Mouse (Mus musculus): ENCODE measurements at regions not wholly inside any gene's neighbourhood (a gene's known extent, or its start where the extent isn't known, plus 50 kb on each side); places are given as distances from the start of the nearest gene placed in this dataset.

GRCm38 (mm10) chr3:159069957-159070684, 425.1 kb upstream of the Depdc1a start:
- H3K27me3 ChIP-seq, result no peaks in the 10 kb centered on the region
- H3K4me3 ChIP-seq (replicated peaks), result no peak overlapping the region
- H3K4me1 ChIP-seq, result no peaks in the 10 kb centered on the region
- ATAC-seq (replicated peaks; ENCODE audit: low FRiP score), result no peak
- no peaks in the 10 kb centered on the region for H3K9me3 ChIP-seq (replicated peaks)
- no peak overlapping the region for H3K27ac ChIP-seq
- no peak overlapping the region for H3K4me2 ChIP-seq
- H3K36me3 ChIP-seq, result no peaks in the 10 kb centered on the region
- no peak overlapping the region for H3K9ac ChIP-seq

DNA sequence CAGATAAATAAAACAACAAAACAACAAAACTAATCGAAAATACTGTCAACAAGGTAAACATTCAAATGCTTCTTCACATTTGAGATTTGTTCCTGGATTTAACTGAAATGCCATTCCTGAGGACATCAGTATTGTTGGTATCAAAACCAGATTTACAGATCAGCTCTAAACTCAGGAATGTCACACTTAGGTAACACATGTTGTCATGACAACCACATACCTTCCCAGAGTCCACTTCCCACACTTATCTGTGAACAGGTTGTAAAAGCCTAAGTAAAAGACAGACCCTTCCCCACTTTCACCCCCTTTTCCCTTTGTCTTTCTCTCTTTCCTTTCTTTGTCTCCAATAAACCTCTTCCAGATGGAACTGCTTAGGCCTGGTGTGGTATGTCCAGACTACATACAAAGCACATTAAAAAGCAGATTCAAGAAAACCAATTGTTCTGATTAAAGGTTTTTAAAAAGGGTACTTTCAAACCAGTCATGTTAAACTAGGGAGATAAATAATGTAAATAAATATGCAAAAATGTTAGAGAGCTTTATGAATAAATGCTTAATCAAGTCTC, 438.2 kb upstream of the Depdc1a start:
- Histone ChIP-seq H3K9ac (no peak overlapping the region), H3K4me3 (replicated peaks) (no peak overlapping the region), H3K36me3 (no peaks in the 10 kb centered on the region), H3K27me3 (no peaks in the 10 kb centered on the region), H3K9me3 (replicated peaks) (no peaks in the 10 kb centered on the region), H3K27ac (no peak overlapping the region), H3K4me1 (no peaks in the 10 kb centered on the region), H3K4me2 (no peak overlapping the region)
- no peak for ATAC-seq (replicated peaks; ENCODE audit: low FRiP score)
- WGBS, result 77% methylated on average over 1 of the region's 1 CpGs

GRCm38 (mm10) chr3:159034806-159035205, 460.4 kb upstream of the Depdc1a start:
- H3K9me3 ChIP-seq (replicated peaks), result no peaks in the 10 kb centered on the region
- no peak for ATAC-seq (replicated peaks; ENCODE audit: low FRiP score)
- H3K4me3 ChIP-seq (replicated peaks), result no peak overlapping the region
- H3K36me3 ChIP-seq, result no peaks in the 10 kb centered on the region
- H3K27me3 ChIP-seq, result no peaks in the 10 kb centered on the region
- no peak overlapping the region for H3K4me2 ChIP-seq
- no peaks in the 10 kb centered on the region for H3K4me1 ChIP-seq
- H3K9ac ChIP-seq, result no peak overlapping the region
- H3K27ac ChIP-seq, result no peak overlapping the region
- WGBS, result 67% methylated on average over 4 of the region's 4 CpGs

DNA sequence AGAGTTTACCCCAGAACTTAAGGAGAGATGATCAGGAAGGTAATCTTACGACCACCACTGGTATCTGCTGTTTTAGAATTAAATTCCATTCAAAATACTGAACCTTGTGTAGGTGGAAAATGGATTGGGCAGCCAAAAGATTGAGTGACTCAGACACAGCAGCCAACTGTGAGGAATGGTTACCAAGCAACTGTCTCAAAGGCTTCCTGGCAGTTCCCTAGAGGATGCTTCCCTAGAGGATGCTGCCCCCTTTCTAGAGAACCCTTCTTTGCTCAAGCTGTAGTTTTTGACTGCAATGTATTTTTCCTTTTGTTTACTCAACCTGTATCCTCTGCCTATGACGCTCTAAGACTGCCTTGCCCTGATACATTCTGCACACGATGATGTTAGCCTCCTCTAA, 463.7 kb upstream of the Depdc1a start:
- H3K9me3 ChIP-seq (replicated peaks), result no peaks in the 10 kb centered on the region
- H3K4me1 ChIP-seq, result no peaks in the 10 kb centered on the region
- no peaks in the 10 kb centered on the region for H3K27me3 ChIP-seq
- WGBS, result 89% methylated on average over 3 of the region's 3 CpGs
- no peak for ATAC-seq (replicated peaks; ENCODE audit: low FRiP score)
- H3K9ac ChIP-seq, result no peak overlapping the region
- no peak overlapping the region for H3K4me3 ChIP-seq (replicated peaks)
- no peaks in the 10 kb centered on the region for H3K36me3 ChIP-seq
- no peak overlapping the region for H3K27ac ChIP-seq
- no peak overlapping the region for H3K4me2 ChIP-seq

- H3K9me3 ChIP-seq (replicated peaks), result no peaks in the 10 kb centered on the region
- no peaks in the 10 kb centered on the region for H3K27me3 ChIP-seq
- no peaks in the 10 kb centered on the region for H3K36me3 ChIP-seq
- H3K4me3 ChIP-seq (replicated peaks), result no peak overlapping the region
- H3K27ac ChIP-seq, result no peak overlapping the region
- H3K9ac ChIP-seq, result no peak overlapping the region
- no peak overlapping the region for H3K4me2 ChIP-seq
- H3K4me1 ChIP-seq, result no peaks in the 10 kb centered on the region
- ATAC-seq (replicated peaks; ENCODE audit: low FRiP score), result no peak
- 87% methylated on average over 3 of the region's 3 CpGs for WGBS
Observed at GRCm38 (mm10) chr3:159030675-159031074, 464.6 kb upstream of the Depdc1a start.

- H3K9me3 ChIP-seq (replicated peaks), result no peaks in the 10 kb centered on the region
- WGBS, result 75% methylated on average over 2 of the region's 2 CpGs
- ATAC-seq (replicated peaks; ENCODE audit: low FRiP score), result no peak; the same call in 1 of the 2 replicates
- no peak overlapping the region for H3K4me3 ChIP-seq (replicated peaks)
- H3K9ac ChIP-seq, result no peak overlapping the region
- no peaks in the 10 kb centered on the region for H3K36me3 ChIP-seq
- H3K27me3 ChIP-seq, result no peaks in the 10 kb centered on the region
- no peak overlapping the region for H3K4me2 ChIP-seq
- no peaks in the 10 kb centered on the region for H3K4me1 ChIP-seq
- H3K27ac ChIP-seq, result no peak overlapping the region
Observed at GRCm38 (mm10) chr3:159029951-159030350, 465.3 kb upstream of the Depdc1a start.

- no peak for ATAC-seq (replicated peaks; ENCODE audit: low FRiP score)
- Histone ChIP-seq H3K9ac (no peak overlapping the region), H3K36me3 (no peaks in the 10 kb centered on the region), H3K27me3 (no peaks in the 10 kb centered on the region), H3K27ac (no peak overlapping the region), H3K4me2 (no peak overlapping the region), H3K4me1 (no peaks in the 10 kb centered on the region), H3K9me3 (replicated peaks) (no peaks in the 10 kb centered on the region), H3K4me3 (replicated peaks) (no peak overlapping the region)
Observed at GRCm38 (mm10) chr3:159020447-159020846, 458.4 kb upstream of the Lrrc7 start.

DNA sequence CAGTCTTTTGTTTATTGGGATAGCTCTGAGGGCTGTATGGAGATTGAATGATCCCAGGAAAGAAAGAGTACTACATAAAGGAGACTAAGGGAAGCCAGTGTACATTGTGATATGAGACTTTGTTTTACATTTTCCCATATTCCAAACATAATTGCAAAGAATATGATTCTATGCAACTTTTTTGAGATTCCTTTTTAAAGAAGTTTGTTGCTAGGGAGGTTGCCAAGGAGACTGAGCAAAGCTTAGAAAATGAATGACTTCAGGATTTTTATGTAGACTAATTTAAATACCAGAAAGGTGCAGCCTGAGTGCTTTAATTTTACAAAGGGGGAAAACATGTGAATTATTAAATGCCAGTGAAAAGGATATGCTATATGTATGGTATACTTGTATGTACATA, 455.2 kb upstream of the Lrrc7 start:
- Histone ChIP-seq H3K4me2 (no peak overlapping the region), H3K27ac (no peak overlapping the region), H3K27me3 (no peaks in the 10 kb centered on the region), H3K9me3 (replicated peaks) (no peaks in the 10 kb centered on the region), H3K4me3 (replicated peaks) (no peak overlapping the region), H3K4me1 (no peaks in the 10 kb centered on the region), H3K9ac (no peak overlapping the region), H3K36me3 (no peaks in the 10 kb centered on the region)
- no peak for ATAC-seq (replicated peaks; ENCODE audit: low FRiP score)

DNA sequence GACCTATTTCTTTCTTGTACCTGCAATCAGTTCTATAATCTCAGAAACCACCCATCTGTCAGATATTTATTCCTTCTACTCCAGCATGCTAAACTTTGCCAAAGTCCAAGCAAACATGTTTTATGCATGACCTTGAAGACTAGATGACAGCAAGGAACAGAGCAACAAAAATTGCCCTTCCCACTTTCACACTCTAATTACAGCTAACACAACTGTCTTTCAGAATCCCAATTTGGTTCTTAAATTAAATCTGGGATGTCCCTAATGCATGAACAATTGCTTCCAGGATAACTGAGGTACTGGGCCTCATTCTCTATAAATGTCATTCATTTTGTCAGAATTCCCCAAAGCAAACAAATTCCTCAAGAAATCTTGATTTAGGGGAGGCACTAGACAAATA, 454.4 kb upstream of the Lrrc7 start:
- Histone ChIP-seq H3K9me3 (replicated peaks) (no peaks in the 10 kb centered on the region), H3K27me3 (no peaks in the 10 kb centered on the region), H3K27ac (no peak overlapping the region), H3K4me1 (no peaks in the 10 kb centered on the region), H3K4me2 (no peak overlapping the region), H3K36me3 (no peaks in the 10 kb centered on the region), H3K9ac (no peak overlapping the region), H3K4me3 (replicated peaks) (no peak overlapping the region)
- no peak for ATAC-seq (replicated peaks; ENCODE audit: low FRiP score)

GRCm38 (mm10) chr3:159010954-159011638, 449.1 kb upstream of the Lrrc7 start:
- no peak overlapping the region for H3K4me3 ChIP-seq (replicated peaks)
- WGBS, result 21% methylated on average over 1 of the region's 1 CpGs
- H3K27ac ChIP-seq, result no peak overlapping the region
- no peak for ATAC-seq (replicated peaks; ENCODE audit: low FRiP score)
- no peaks in the 10 kb centered on the region for H3K36me3 ChIP-seq
- H3K4me1 ChIP-seq, result no peaks in the 10 kb centered on the region
- H3K27me3 ChIP-seq, result no peaks in the 10 kb centered on the region
- H3K9me3 ChIP-seq (replicated peaks), result no peaks in the 10 kb centered on the region
- H3K9ac ChIP-seq, result no peak overlapping the region
- no peak overlapping the region for H3K4me2 ChIP-seq

GRCm38 (mm10) chr3:159004013-159004412, 442.0 kb upstream of the Lrrc7 start:
- Histone ChIP-seq H3K9me3 (replicated peaks) (no peaks in the 10 kb centered on the region), H3K27ac (no peak overlapping the region), H3K36me3 (no peaks in the 10 kb centered on the region), H3K4me3 (replicated peaks) (no peak overlapping the region), H3K4me2 (no peak overlapping the region), H3K9ac (no peak overlapping the region), H3K4me1 (no peaks in the 10 kb centered on the region), H3K27me3 (no peaks in the 10 kb centered on the region)
- WGBS, result 47% methylated on average over 1 of the region's 1 CpGs
- ATAC-seq (replicated peaks; ENCODE audit: low FRiP score), result peak; percentile 91

DNA sequence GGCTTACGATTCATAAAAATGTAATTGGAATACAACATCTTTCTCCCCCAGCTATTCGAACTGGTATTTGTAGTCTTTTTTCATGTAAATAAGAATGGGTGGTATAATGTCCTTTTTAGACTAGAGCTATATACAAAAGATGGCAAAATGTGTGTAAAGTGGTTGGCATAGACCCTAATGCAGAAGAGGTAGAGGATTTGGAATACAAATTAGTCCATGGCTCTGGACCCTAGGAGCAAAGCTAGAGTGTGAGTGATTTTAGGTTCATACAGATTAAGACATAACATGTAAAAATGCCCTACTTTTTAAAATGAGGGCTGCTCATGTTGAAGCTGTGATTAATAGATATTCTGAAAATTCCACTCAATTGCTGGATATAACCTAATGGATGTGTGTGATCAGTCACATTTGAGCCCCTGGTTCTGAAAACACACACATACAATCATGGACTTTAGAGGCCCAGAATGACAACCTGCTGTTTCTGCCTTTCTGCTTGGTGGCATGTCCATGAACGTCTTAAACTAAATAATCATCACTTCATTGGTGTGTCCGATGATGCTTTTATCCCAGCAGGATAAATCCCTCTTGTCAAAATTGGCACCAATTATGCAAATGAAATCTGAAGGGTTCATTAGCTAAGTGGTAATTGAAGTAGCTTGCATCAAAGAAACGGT, 423.6 kb upstream of the Lrrc7 start:
- WGBS, result 83% methylated on average over 5 of the region's 5 CpGs

More for the DNA sequence above, 423.6 kb upstream of the Lrrc7 start:
- H3K36me3 ChIP-seq, result no peaks in the 10 kb centered on the region
- ATAC-seq (replicated peaks; ENCODE audit: low FRiP score), result no peak
- no peak overlapping the region for H3K9ac ChIP-seq
- H3K9me3 ChIP-seq (replicated peaks), result no peaks in the 10 kb centered on the region
- no peaks in the 10 kb centered on the region for H3K4me1 ChIP-seq
- no peak overlapping the region for H3K4me2 ChIP-seq
- no peaks in the 10 kb centered on the region for H3K27me3 ChIP-seq
- H3K4me3 ChIP-seq (replicated peaks), result no peak overlapping the region
- H3K27ac ChIP-seq, result no peak overlapping the region

All from kidney, embryonic 15.5 days (tissue).